Mouse (Mus musculus) heart, adult 11 months (tissue): ENCODE results near the gene Nucb1.
A peak's percentile ranks its signal among the peaks of the same experiment; 100 is the strongest.

ENCODE experiments used
- DNase-seq: peaks from one replicate; pipeline ENCODE4 v3.0.0; 2022

The Nucb1 gene

GRCm38 (mm10) chr7:45461781-45462180 is 48.4 kb downstream of the Nucb1 start:
- peak; percentile 93 for DNase-seq

DNA sequence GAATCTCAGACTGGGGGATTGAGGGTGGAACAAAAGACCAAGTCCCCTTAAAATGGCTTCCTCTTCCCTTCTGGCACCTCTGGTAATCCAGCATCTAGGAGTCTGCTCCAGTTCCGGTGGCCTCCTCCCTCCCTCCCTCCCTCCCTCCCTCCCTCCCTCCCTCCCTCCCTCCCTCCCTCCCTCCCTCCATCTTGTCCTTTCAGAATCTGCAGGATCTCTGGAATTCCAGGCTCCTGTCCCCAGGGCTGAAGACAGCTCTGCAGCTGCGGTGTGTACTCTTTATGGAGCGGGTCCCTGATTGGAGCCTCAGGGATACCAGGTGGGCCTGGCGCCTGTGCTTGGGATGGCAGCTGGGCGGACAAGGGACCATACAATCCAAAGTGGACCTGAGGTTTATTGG is 48.9 kb downstream of the Nucb1 start:
- peak; percentile 96 for DNase-seq

DNA sequence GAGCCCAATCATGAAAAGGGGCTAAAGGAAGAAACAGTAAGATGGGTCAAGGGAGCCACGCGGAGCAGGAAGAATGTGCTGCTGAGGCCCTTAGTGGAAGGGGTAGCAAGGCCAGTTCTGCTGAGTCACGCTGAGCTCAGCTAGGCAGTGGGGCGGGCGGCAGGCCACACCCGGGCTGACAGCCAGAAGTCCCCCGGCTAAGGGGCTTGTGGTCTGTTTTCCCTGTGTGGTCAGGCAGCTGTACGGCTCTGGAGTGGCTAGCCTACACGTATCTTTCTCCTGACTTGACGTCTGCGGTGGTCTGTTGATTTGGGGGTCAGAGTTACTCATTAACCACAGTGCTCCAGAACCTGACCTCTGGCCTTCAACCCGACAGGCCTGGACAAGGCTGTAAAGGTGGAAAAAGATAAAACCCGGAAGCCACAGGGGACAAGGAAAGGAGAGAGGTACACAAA is 49.3 kb downstream of the Nucb1 start:
- DNase-seq = peak; percentile 98

DNA sequence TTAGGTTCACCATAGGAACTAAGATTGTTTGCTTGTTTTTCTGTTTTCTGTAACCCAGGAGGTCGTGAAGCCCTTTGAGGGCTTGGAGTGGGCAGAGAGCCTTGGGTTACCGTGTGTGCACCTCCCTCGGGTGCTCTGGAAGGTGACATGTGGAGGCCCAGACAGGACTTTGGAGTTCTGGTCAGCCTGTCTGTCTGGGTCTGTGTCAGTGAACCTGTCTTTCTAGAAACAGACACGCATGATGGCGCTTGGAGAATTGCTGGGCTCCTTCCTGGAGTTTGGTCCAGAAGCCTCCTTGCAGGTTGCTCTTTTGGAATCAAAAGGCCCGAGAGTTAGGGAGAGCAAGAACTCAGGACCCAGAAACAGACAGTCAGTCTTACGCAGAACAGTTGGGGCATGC is 49.8 kb downstream of the Nucb1 start:
- DNase-seq = peak; percentile 93

- peak; percentile 100 for DNase-seq
These were observed 50.6 kb downstream of the Nucb1 start, which contains the start of gene Ftl1 for GRCm38 (mm10) chr7:45459564-45460140. Gene Ftl1, minus strand, starts transcription at chr7:45459884.

- DNase-seq = peak; percentile 99
These were observed 51.2 kb downstream of the Nucb1 start for GRCm38 (mm10) chr7:45458748-45459563.

- DNase-seq = peak; percentile 98
These were observed 52.8 kb downstream of the Nucb1 start for GRCm38 (mm10) chr7:45457204-45458060.

DNA sequence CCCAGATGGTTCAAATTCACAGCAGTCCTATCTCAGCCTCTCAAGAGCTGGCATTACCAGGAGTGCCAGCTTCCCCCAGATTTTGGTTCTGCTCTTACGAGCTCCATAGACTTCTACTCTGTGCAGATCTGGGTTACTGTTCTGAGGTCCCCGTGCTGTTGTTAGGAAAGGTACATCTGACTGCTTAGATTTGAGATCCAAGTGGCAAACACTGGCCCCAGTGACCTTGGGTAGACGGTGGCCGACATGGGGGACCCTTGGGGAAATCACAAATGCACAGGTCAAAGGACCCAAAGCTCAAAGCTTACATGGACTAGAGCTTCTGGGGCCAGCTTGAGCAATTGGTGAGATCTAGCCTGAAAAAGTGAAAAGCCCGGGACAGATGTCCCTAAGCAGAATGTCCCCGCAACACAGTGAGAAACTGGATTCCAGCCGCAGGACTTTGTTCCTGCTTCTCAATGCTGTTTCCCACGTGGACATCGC is 53.4 kb downstream of the Nucb1 start:
- peak; percentile 90 for DNase-seq

DNA sequence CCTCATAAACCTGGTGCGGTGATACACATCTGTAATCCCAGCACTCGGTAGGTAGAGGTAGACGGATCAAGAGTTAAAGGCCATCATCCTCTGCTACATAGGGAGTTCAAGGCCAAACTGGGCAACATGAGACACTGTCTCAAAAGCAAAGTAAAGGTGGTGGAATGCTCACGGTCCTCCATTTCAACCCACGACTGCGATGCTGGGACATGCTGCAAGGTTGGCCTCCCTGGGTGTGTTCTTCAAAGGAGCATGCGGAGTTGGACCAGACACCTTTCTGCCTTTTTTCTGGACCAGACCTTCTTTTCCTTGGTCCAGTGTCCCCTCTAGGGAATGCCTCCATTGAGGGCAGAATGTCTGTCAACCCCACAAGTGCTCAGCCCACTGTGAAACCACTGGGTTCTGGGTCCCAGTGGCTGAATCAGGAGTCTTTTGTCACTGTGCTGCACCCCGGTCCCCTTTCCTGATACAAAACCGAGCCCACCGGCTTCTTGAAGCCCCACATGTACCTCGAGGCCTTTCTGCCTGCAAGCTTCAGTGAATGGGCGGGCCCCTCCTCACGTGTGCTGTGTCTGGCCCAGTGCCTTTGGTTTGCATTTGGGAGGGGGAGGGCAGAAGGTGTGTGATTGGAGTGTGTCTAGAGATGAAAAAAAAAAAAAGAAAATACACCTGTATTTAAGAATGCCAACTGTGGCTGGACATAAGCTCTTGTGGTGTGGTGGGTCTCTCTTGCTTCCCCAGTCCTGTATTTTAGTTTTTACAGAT is 54.1 kb downstream of the Nucb1 start:
- peak; percentile 88 for DNase-seq

GRCm38 (mm10) chr7:45454971-45455370 is 55.2 kb downstream of the Nucb1 start:
- peak; percentile 91 for DNase-seq

GRCm38 (mm10) chr7:45451344-45451982 is 58.7 kb downstream of the Nucb1 start:
- peak; percentile 98 for DNase-seq

DNA sequence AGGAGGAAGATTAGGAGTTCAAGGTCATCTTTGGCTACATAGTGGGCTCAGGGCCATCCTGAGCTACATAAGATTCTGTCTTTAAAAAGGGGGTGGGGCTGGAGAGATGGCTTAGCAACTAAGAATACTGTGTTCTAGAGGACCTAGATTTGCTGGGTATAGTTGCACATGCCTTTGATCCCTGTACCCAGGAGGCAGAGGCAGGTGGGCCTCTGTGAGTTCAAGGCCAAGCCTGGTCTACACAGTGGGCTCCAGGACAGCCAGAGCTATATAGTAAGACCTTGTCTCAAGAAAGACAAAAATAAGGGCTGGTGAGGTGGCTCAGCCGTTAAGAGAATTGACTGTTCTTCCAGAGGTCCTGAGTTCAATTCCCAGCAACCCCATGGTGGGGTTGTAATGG is 60.2 kb downstream of the Nucb1 start:
- peak; percentile 83 for DNase-seq

- no peak for DNase-seq
These were observed 62.7 kb downstream of the Nucb1 start for GRCm38 (mm10) chr7:45447325-45447990.

DNA sequence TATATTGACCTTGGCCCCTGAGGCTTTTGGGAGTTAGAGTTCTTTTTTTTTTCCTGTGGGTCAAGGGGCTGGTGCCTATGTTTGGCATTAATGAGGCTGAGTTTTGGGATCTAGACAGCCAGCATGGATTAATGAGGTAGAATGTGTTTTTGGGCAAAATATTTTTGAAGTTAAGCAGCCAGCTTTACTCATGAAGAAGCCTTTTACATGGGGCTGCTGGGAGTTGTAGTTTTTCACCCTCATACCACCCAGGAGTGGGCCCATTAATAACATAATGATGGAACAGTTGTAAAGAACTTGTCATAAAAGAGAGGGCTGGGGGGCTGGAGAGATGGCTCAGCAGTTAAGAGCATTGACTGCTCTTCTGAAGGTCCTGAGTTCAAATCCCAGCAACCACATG is 63.6 kb downstream of the Nucb1 start:
- no peak for DNase-seq

DNA sequence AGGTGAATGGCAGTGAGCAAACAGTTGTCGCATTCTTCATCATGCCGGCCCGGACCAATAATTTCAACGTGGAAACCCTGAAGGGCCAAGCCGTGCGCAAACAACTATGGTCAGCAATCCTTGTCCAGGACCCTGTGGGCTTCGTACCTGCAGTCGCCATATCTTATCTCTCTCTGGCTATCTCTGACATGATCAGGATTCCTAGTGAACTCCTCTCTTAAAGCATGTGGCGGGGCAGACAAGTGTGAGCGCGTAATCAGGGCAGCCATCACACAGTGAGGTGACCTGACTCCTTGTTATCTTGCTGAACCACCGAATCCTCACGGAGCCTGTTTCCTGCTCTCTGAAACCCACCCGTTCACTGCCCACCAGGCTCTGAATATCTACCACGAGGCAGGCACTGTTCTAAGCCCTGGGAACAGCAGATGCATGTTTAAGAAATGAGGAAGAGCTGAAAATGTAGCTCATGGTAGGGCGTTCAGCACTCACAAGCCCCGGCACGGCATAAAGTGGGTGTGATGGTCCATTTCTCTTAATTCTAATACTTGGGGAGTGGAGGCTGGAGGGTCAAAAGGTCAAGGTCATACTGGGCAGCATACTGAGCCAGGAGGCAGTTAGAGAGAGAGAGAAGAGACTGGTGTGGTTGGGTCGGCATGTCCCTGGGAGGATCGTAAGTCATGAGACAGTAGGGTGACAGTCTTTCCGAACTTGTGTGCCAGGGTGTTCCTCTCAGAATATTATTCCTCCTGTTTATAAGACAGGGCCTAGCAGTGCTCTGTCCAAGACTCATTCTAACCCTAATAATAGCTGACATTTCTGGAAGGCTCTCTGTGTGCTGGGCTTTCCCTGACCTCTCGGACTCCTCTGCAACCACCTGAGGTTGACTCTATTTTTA is 66.4 kb downstream of the Nucb1 start:
- DNase-seq = peak; percentile 89
